Mouse (Mus musculus) hindbrain, embryonic 11.5 days (tissue): ENCODE data around the gene Olfr1261. TPM values are rescaled to one million over a fixed set of nuclear protein-coding genes. Genes with fewer than 3 reads are reported as not detected.

Source experiments
- ATAC-seq: fragments of 200-750 bp; cut with Nextera tagmentation; 2 replicates; pipeline ENCODE4 v1.8.0; 2017; ENCODE audit warnings: mild to moderate bottlenecking, moderate TSS enrichment, moderate library complexity; ENCODE audit not compliant: low FRiP score
- DNase-seq: peaks from one replicate; pipeline ENCODE4 v3.0.0-alpha.2; 2015; ENCODE audit warnings: low spot score
- H3K27ac ChIP-seq: fragments of 300-500 bp; sonication (generic); 2 replicates; pipeline ENCODE4 v1.5.1; 2014; ENCODE audit warnings: mild to moderate bottlenecking, low read depth, low read length
- H3K27me3 ChIP-seq: fragments of 300-500 bp; sonication (generic); 2 replicates; pipeline ENCODE4 v1.6.1; 2014; ENCODE audit warnings: mild to moderate bottlenecking, low read length, moderate library complexity, mixed read lengths; ENCODE audit not compliant: control insufficient read depth, insufficient read depth
- H3K36me3 ChIP-seq: fragments of 300-500 bp; sonication (generic); 2 replicates; pipeline ENCODE4 v1.6.1; 2014; ENCODE audit warnings: mild to moderate bottlenecking, low read length, moderate library complexity, mixed read lengths; ENCODE audit not compliant: control insufficient read depth, insufficient read depth
- H3K4me1 ChIP-seq: fragments of 300-500 bp; sonication (generic); replicated peaks from 2 replicates; pipeline ENCODE4 v1.6.1; 2014; ENCODE audit warnings: low read length, mixed read lengths; ENCODE audit not compliant: control insufficient read depth, insufficient read depth
- H3K4me2 ChIP-seq: fragments of 300-500 bp; sonication (generic); replicated peaks from 2 replicates; pipeline ENCODE4 v1.6.1; 2014; ENCODE audit warnings: mild to moderate bottlenecking, low read depth, low read length
- H3K4me3 ChIP-seq: fragments of 300-500 bp; sonication (generic); 2 replicates; pipeline ENCODE4 v1.5.1; 2014; ENCODE audit warnings: low read depth, low read length
- H3K9ac ChIP-seq: fragments of 300-500 bp; sonication (generic); 2 replicates; pipeline ENCODE4 v1.6.1; 2014; ENCODE audit warnings: low read depth, low read length
- H3K9me3 ChIP-seq: fragments of 300-500 bp; sonication (generic); 2 replicates; pipeline ENCODE4 v1.6.1; 2016; ENCODE audit warnings: low read length; ENCODE audit not compliant: control insufficient read depth
- WGBS: fragments of 180-500 bp; shearing (Covaris S2); extraction: QIAGEN DNeasy Blood & Tissue Kit; methylation state at CpG from one replicate; pipeline ENCODE4 v1.1.7; 2014; 5-methylcytosine and 5-hydroxymethylcytosine counted together
- polyA plus RNA-seq: library from polyadenylated mRNA; unstranded; fragments of >200 nt; fragmentation: Nextera tagmentation; extraction: Ambion mirVana; gene quantifications from 2 replicates; pipeline ENCODE4 v1.2.1, GENCODE M21; 2014

Gene Olfr1261
- not detected in 2 replicates for polyA plus RNA-seq

- no peaks in the 10 kb centered on the region for H3K9me3 ChIP-seq
- no peak within 1 kb of the TSS for H3K27ac ChIP-seq
- no peak within 1 kb of the TSS for H3K9ac ChIP-seq
- no peak for DNase-seq
- no peaks in the 10 kb centered on the region for H3K27me3 ChIP-seq
- H3K4me3 ChIP-seq: no peak within 1 kb of the TSS
- no peaks in the 10 kb centered on the region for H3K36me3 ChIP-seq
- no peak within 1 kb of the TSS for H3K4me2 ChIP-seq
- H3K4me1 ChIP-seq: no peaks in the 10 kb centered on the region
- no peak for ATAC-seq
Measured at GRCm38 (mm10) chr2:89990921-89991320, at the start of gene Olfr1261. Gene Olfr1261 (plus strand): TSS chr2:89991221.

GRCm38 (mm10) chr2:89948564-89948963 lies 42.5 kb upstream of the Olfr1261 start, which contains the start of gene Olfr1259:
Gene Olfr1259 (minus strand): TSS chr2:89948664.
- Histone ChIP-seq H3K36me3 (no peaks in the 10 kb centered on the region), H3K9ac (no peak within 1 kb of the TSS), H3K4me2 (no peak within 1 kb of the TSS), H3K4me3 (no peak within 1 kb of the TSS), H3K4me1 (no peaks in the 10 kb centered on the region), H3K27ac (no peak within 1 kb of the TSS), H3K9me3 (no peaks in the 10 kb centered on the region), H3K27me3 (no peaks in the 10 kb centered on the region)
- ATAC-seq (no peak), DNase-seq (no peak)
- 89% methylated on average over 5 of the region's 5 CpGs for WGBS

GRCm38 (mm10) chr2:89974184-89974583 lies 16.8 kb upstream of the Olfr1261 start, which contains the start of gene Olfr1260:
Gene Olfr1260 (plus strand): TSS chr2:89974340.
- H3K4me3 ChIP-seq: no peak within 1 kb of the TSS
- no peak within 1 kb of the TSS for H3K27ac ChIP-seq
- no peak within 1 kb of the TSS for H3K4me2 ChIP-seq
- H3K9ac ChIP-seq: no peak within 1 kb of the TSS
- ATAC-seq: no peak
- H3K9me3 ChIP-seq: no peaks in the 10 kb centered on the region
- WGBS: 83% methylated on average over 2 of the region's 2 CpGs
- no peak for DNase-seq
- no peaks in the 10 kb centered on the region for H3K4me1 ChIP-seq
- no peaks in the 10 kb centered on the region for H3K36me3 ChIP-seq
- no peaks in the 10 kb centered on the region for H3K27me3 ChIP-seq

- ATAC-seq: no peak
- 88% methylated on average over 2 of the region's 2 CpGs for whole genome bisulfite sequencing
- no peaks in the 10 kb centered on the region for H3K36me3 ChIP-seq
Measured at GRCm38 (mm10) chr2:89977709-89978108, 13.3 kb upstream of the Olfr1261 start.

GRCm38 (mm10) chr2:89999845-90000244 lies 8.8 kb downstream of the Olfr1261 start, which contains the start of gene Olfr1262:
Gene Olfr1262 (plus strand): TSS chr2:90000145.
- ATAC-seq (no peak), DNase-seq (no peak)
- no peak within 1 kb of the TSS for H3K4me2 ChIP-seq
- H3K4me1 ChIP-seq: no peaks in the 10 kb centered on the region
- H3K4me3 ChIP-seq: no peak within 1 kb of the TSS
- no peaks in the 10 kb centered on the region for H3K36me3 ChIP-seq
- H3K9me3 ChIP-seq: no peaks in the 10 kb centered on the region
- H3K27me3 ChIP-seq: no peaks in the 10 kb centered on the region
- H3K9ac ChIP-seq: no peak within 1 kb of the TSS
- no peak within 1 kb of the TSS for H3K27ac ChIP-seq

More at GRCm38 (mm10) chr2:89977709-89978108, 13.3 kb upstream of the Olfr1261 start:
- Histone ChIP-seq H3K4me1 (no peaks in the 10 kb centered on the region), H3K4me2 (no peak overlapping the region), H3K4me3 (no peak overlapping the region), H3K9me3 (no peaks in the 10 kb centered on the region), H3K27ac (no peak overlapping the region), H3K27me3 (no peaks in the 10 kb centered on the region), H3K9ac (no peak overlapping the region)
- DNase-seq: no peak

GRCm38 (mm10) chr2:90011831-90012230 lies 20.8 kb downstream of the Olfr1261 start, which contains the start of gene Olfr1263:
Gene Olfr1263 (plus strand): TSS chr2:90012131.
- WGBS: 83% methylated on average over 2 of the region's 2 CpGs
- ATAC-seq (no peak), DNase-seq (no peak)
- Histone ChIP-seq H3K9me3 (no peaks in the 10 kb centered on the region), H3K27me3 (no peaks in the 10 kb centered on the region), H3K9ac (no peak within 1 kb of the TSS), H3K4me1 (no peaks in the 10 kb centered on the region), H3K36me3 (no peaks in the 10 kb centered on the region), H3K4me2 (no peak within 1 kb of the TSS), H3K4me3 (no peak within 1 kb of the TSS), H3K27ac (no peak within 1 kb of the TSS)

- no peak within 1 kb of the TSS for H3K4me3 ChIP-seq
- H3K27me3 ChIP-seq: no peaks in the 10 kb centered on the region
- no peaks in the 10 kb centered on the region for H3K9me3 ChIP-seq
- no peak within 1 kb of the TSS for H3K4me2 ChIP-seq
- DNase-seq (no peak), ATAC-seq (no peak)
- H3K9ac ChIP-seq: no peak within 1 kb of the TSS
- no peaks in the 10 kb centered on the region for H3K4me1 ChIP-seq
- no peak within 1 kb of the TSS for H3K27ac ChIP-seq
- 80% methylated on average over 2 of the region's 2 CpGs for WGBS
- no peaks in the 10 kb centered on the region for H3K36me3 ChIP-seq
Measured at GRCm38 (mm10) chr2:90025477-90025876, 34.5 kb downstream of the Olfr1261 start, which contains the start of gene Olfr1264. Gene Olfr1264 (minus strand): TSS chr2:90025577.

- H3K4me2 ChIP-seq: no peak within 1 kb of the TSS
- no peaks in the 10 kb centered on the region for H3K4me1 ChIP-seq
- H3K36me3 ChIP-seq: no peaks in the 10 kb centered on the region
- ATAC-seq: no peak
- H3K9me3 ChIP-seq: no peaks in the 10 kb centered on the region
- no peak within 1 kb of the TSS for H3K4me3 ChIP-seq
- no peaks in the 10 kb centered on the region for H3K27me3 ChIP-seq
- H3K27ac ChIP-seq: no peak within 1 kb of the TSS
- DNase-seq: no peak
- H3K9ac ChIP-seq: no peak within 1 kb of the TSS
Measured at GRCm38 (mm10) chr2:90035037-90035436, 44.0 kb downstream of the Olfr1261 start, which contains the start of gene Olfr1265. Gene Olfr1265 (plus strand): TSS chr2:90035337.
